Mouse (Mus musculus): Measurements from ENCODE around the gene Ghrl. TPM values are rescaled to one million over a fixed set of nuclear protein-coding genes. Genes with fewer than 3 reads are reported as not detected.
A peak's percentile ranks its signal among the peaks of the same experiment; 100 is the strongest.

Gene Ghrl
- polyA plus RNA-seq, 1 experiment from 2014 or later, result 0.30 TPM

GRCm38 (mm10) chr6:113695766-113696355 is 23.8 kb downstream of the Ghrl start:
- WGBS, result 55% methylated on average over 4 of the region's 4 CpGs
- peak overlapping the region; percentile 97 for H3K27ac ChIP-seq
- peaks cover 6% of the 10 kb centered on the region; the same call in 1 of the 2 replicates for H3K36me3 ChIP-seq
- no peak for ATAC-seq (replicated peaks; ENCODE audit: insufficient number of reproducible peaks, insufficient read depth, low FRiP score, low read depth)
- H3K9me3 ChIP-seq (replicated peaks), result no peaks in the 10 kb centered on the region
- H3K27me3 ChIP-seq, result no peaks in the 10 kb centered on the region
- peak overlapping the region; percentile 75 for H3K4me3 ChIP-seq
- H3K9ac ChIP-seq, result no peak overlapping the region; the same call in 1 of the 2 replicates
- peaks cover 45% of the 10 kb centered on the region for H3K4me1 ChIP-seq (replicated peaks)
- H3K4me2 ChIP-seq, result peak overlapping the region; percentile 93

GRCm38 (mm10) chr6:113695203-113695602 is 24.5 kb downstream of the Ghrl start:
- no peak for ATAC-seq (replicated peaks; ENCODE audit: insufficient number of reproducible peaks, insufficient read depth, low FRiP score, low read depth)
- H3K27me3 ChIP-seq, result no peaks in the 10 kb centered on the region
- no peak overlapping the region for H3K27ac ChIP-seq
- no peak overlapping the region for H3K9ac ChIP-seq
- no peaks in the 10 kb centered on the region for H3K9me3 ChIP-seq (replicated peaks)
- peaks cover 5% of the 10 kb centered on the region; the same call in 1 of the 2 replicates for H3K36me3 ChIP-seq
- peaks cover 47% of the 10 kb centered on the region for H3K4me1 ChIP-seq (replicated peaks)
- 80% methylated on average over 1 of the region's 1 CpGs for WGBS
- H3K4me2 ChIP-seq, result no peak overlapping the region
- H3K4me3 ChIP-seq, result no peak overlapping the region

- no peak for ATAC-seq (replicated peaks; ENCODE audit: insufficient number of reproducible peaks, insufficient read depth, low FRiP score, low read depth)
- 69% methylated on average over 5 of the region's 5 CpGs for WGBS
Measured at GRCm38 (mm10) chr6:113693377-113693776, 26.3 kb downstream of the Ghrl start.

GRCm38 (mm10) chr6:113692661-113693133 is 27.0 kb downstream of the Ghrl start:
- no peak overlapping the region for H3K9ac ChIP-seq
- ATAC-seq (replicated peaks; ENCODE audit: insufficient number of reproducible peaks, insufficient read depth, low FRiP score, low read depth), result no peak
- H3K36me3 ChIP-seq, result no peaks in the 10 kb centered on the region
- no peaks in the 10 kb centered on the region for H3K9me3 ChIP-seq (replicated peaks)
- H3K4me3 ChIP-seq, result no peak overlapping the region
- WGBS, result 74% methylated on average over 5 of the region's 5 CpGs
- no peaks in the 10 kb centered on the region for H3K27me3 ChIP-seq
- peaks cover 30% of the 10 kb centered on the region for H3K4me1 ChIP-seq (replicated peaks)
- H3K27ac ChIP-seq, result no peak overlapping the region
- no peak overlapping the region for H3K4me2 ChIP-seq

More at GRCm38 (mm10) chr6:113693377-113693776, 26.3 kb downstream of the Ghrl start:
- H3K27me3 ChIP-seq, result no peaks in the 10 kb centered on the region
- peaks cover 36% of the 10 kb centered on the region for H3K4me1 ChIP-seq (replicated peaks)
- H3K4me2 ChIP-seq, result no peak overlapping the region
- no peak overlapping the region for H3K9ac ChIP-seq
- no peaks in the 10 kb centered on the region for H3K9me3 ChIP-seq (replicated peaks)
- H3K36me3 ChIP-seq, result no peaks in the 10 kb centered on the region
- H3K27ac ChIP-seq, result no peak overlapping the region
- no peak overlapping the region for H3K4me3 ChIP-seq

GRCm38 (mm10) chr6:113691084-113691462 is 28.6 kb downstream of the Ghrl start:
- Histone ChIP-seq H3K36me3 (no peaks in the 10 kb centered on the region), H3K27ac (peak overlapping the region; percentile 89), H3K9me3 (replicated peaks) (no peaks in the 10 kb centered on the region), H3K4me2 (peak overlapping the region; percentile 56), H3K27me3 (no peaks in the 10 kb centered on the region), H3K4me3 (peak overlapping the region; percentile 30; the same call in 1 of the 2 replicates), H3K9ac (peak overlapping the region; percentile 43; the same call in 1 of the 2 replicates), H3K4me1 (replicated peaks) (peaks cover 31% of the 10 kb centered on the region)
- WGBS, result 65% methylated on average over 4 of the region's 4 CpGs
- no peak for ATAC-seq (replicated peaks; ENCODE audit: insufficient number of reproducible peaks, insufficient read depth, low FRiP score, low read depth)

GRCm38 (mm10) chr6:113690400-113691083 is 29.1 kb downstream of the Ghrl start:
- Histone ChIP-seq H3K4me3 (peak overlapping the region; percentile 30), H3K9ac (peak overlapping the region; percentile 43; the same call in 1 of the 2 replicates), H3K9me3 (replicated peaks) (no peaks in the 10 kb centered on the region), H3K4me1 (replicated peaks) (peaks cover 27% of the 10 kb centered on the region), H3K27ac (peak overlapping the region; percentile 89), H3K27me3 (no peaks in the 10 kb centered on the region), H3K4me2 (peak overlapping the region; percentile 56), H3K36me3 (no peaks in the 10 kb centered on the region)
- 4% methylated on average over 14 of the region's 14 CpGs for WGBS
- peak; percentile 78 for ATAC-seq (replicated peaks; ENCODE audit: insufficient number of reproducible peaks, insufficient read depth, low FRiP score, low read depth)

- Histone ChIP-seq H3K27me3 (no peaks in the 10 kb centered on the region), H3K36me3 (no peaks in the 10 kb centered on the region), H3K27ac (peak overlapping the region; percentile 89), H3K9me3 (replicated peaks) (no peaks in the 10 kb centered on the region), H3K4me3 (peak overlapping the region; percentile 30; the same call in 1 of the 2 replicates), H3K9ac (no peak overlapping the region), H3K4me1 (replicated peaks) (peaks cover 27% of the 10 kb centered on the region), H3K4me2 (peak overlapping the region; percentile 56)
- no peak for ATAC-seq (replicated peaks; ENCODE audit: insufficient number of reproducible peaks, insufficient read depth, low FRiP score, low read depth)
- WGBS, result 20% methylated on average over 7 of the region's 7 CpGs
Measured at GRCm38 (mm10) chr6:113690008-113690399, 29.7 kb downstream of the Ghrl start.

- Histone ChIP-seq H3K9ac (peak overlapping the region; percentile 1; the same call in 1 of the 2 replicates), H3K9me3 (replicated peaks) (no peaks in the 10 kb centered on the region), H3K27ac (no peak overlapping the region), H3K36me3 (no peaks in the 10 kb centered on the region), H3K4me1 (replicated peaks) (peaks cover 27% of the 10 kb centered on the region), H3K4me3 (no peak overlapping the region), H3K27me3 (no peaks in the 10 kb centered on the region), H3K4me2 (no peak overlapping the region)
- ATAC-seq (replicated peaks; ENCODE audit: insufficient number of reproducible peaks, insufficient read depth, low FRiP score, low read depth), result no peak
- 38% methylated on average over 8 of the region's 8 CpGs for whole genome bisulfite sequencing
Measured at GRCm38 (mm10) chr6:113686551-113687125, 33.0 kb downstream of the Ghrl start.

GRCm38 (mm10) chr6:113683081-113683825 is 36.4 kb downstream of the Ghrl start:
- Histone ChIP-seq H3K9ac (no peak overlapping the region), H3K4me3 (no peak overlapping the region), H3K4me1 (replicated peaks) (peaks cover 6% of the 10 kb centered on the region), H3K36me3 (no peaks in the 10 kb centered on the region), H3K4me2 (no peak overlapping the region), H3K27ac (no peak overlapping the region), H3K27me3 (no peaks in the 10 kb centered on the region), H3K9me3 (replicated peaks) (no peaks in the 10 kb centered on the region)
- WGBS, result 81% methylated on average over 10 of the region's 10 CpGs
- no peak for ATAC-seq (replicated peaks; ENCODE audit: insufficient number of reproducible peaks, insufficient read depth, low FRiP score, low read depth)

GRCm38 (mm10) chr6:113681271-113681670 is 38.4 kb downstream of the Ghrl start:
- Histone ChIP-seq H3K4me1 (replicated peaks) (no peaks in the 10 kb centered on the region), H3K9ac (no peak overlapping the region), H3K27ac (no peak overlapping the region), H3K4me3 (no peak overlapping the region), H3K4me2 (no peak overlapping the region), H3K9me3 (replicated peaks) (no peaks in the 10 kb centered on the region), H3K36me3 (no peaks in the 10 kb centered on the region), H3K27me3 (no peaks in the 10 kb centered on the region)
- WGBS, result 15% methylated on average over 4 of the region's 4 CpGs
- ATAC-seq (replicated peaks; ENCODE audit: insufficient number of reproducible peaks, insufficient read depth, low FRiP score, low read depth), result 0 out of 2 replicates have a peak, but pooled peaks have one; percentile 65
